Mouse (Mus musculus) Patski (cell line): ENCODE data around the gene Cemip. TPM values are rescaled to one million over a fixed set of nuclear protein-coding genes. Genes with fewer than 3 reads are reported as not detected.
"Not testable (repeated sequence)": the region's sequence is repeated elsewhere in the genome, so short reads cannot be mapped to it uniquely, and the experiment has no call there.

Experiments
- ATAC-seq: fragments of 100-300 bp; one replicate; pipeline ENCODE4 v1.8.0; 2021
- CTCF ChIA-PET: fragments of 350-600 bp; sonication (Branson Sonifier 250); formaldehyde crosslinking; loops from one replicate; lab custom pipeline; 2022; ENCODE audit warnings: inconsistent platforms; lab: Charles Lee
- POLR2A ChIA-PET: fragments of 350-600 bp; sonication (Branson Sonifier 250); formaldehyde crosslinking; loops from one replicate; lab custom pipeline; 2022; ENCODE audit warnings: antibody characterized with exemption, inconsistent platforms; lab: Charles Lee
- DNase-seq: peaks from one replicate; pipeline ENCODE4 v3.0.0-alpha.2; 2011; ENCODE audit warnings: low read depth, low spot score
- H3K27me3 ChIP-seq: fragments of 371-371 bp; one replicate; pipeline ENCODE4 v1.5.1; 2021
- CTCF ChIP-seq: fragments of 100-300 bp; IDR thresholded peaks from one replicate; pipeline ENCODE4 v1.5.1; 2021
- in situ Hi-C: fragments of 300-500 bp; cut with MboI; formaldehyde crosslinking; loops from 3 replicates; pipeline ENCODE4 v1.11.1; 2018; ENCODE audit warnings: low pct_unique_long_range_greater_than_20kb, mixed read lengths
- polyA plus RNA-seq: library from polyadenylated mRNA; unstranded; gene quantifications from one replicate; pipeline ENCODE4 v1.2.3, GENCODE M21; 2021

Gene Cemip
- polyA plus RNA-seq, 1 experiment from 2014 or later = 52.6 TPM

DNA sequence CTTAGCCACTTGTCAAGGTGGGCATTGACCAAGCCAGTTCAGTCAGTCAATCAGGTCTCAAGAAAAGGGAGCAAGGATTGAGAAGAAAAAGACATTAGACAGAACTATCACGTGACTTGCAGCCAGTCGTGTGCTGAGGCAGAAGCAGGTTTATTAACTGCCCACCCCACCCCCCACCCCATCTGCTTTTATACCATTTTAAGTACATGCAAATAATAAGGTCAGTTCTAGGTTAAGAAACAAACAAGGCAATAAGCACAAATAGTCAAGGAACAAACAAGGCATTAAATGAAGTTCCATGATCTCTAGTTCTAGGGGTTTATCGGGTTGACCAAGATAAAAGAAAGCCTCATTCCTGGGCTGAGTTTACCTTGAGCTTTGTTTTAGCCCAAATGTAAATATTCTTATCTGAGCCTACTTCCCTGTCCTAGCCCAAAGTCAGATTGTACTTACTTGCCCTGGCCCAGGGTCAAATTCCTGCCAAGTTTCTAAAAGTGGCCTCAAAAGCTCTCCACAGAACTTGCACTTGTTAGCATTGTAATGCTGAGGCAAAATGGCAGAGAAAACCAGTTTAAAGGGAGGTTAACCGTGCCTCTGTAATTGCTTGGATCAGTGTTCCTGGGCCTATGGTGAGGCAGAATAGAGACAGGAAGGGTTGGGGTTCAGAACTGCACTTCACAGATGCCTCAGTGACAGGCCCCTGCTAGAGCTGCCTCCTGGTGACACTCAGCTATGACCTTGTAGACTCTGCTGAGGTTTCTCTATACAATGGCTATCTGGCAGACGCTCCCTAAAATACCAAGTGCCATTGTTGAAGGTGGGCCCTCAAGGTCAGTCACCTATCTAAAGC lies 183.8 kb downstream of the Cemip start:
- TF ChIP-seq CTCF = no peak
- no peaks in the 10 kb centered on the region for H3K27me3 ChIP-seq
- DNase-seq (no peak), ATAC-seq (no peak)
- CTCF ChIA-PET = no interaction called here
- in situ Hi-C loops = loop anchor here (5.0 to 25.0 kb wide), 2 partner anchors 530 to 885 kb away; no protein-coding TSS in a partner anchor
- POLR2A ChIA-PET = no interaction called here

- ATAC-seq (no peak), DNase-seq (no peak)
- CTCF ChIA-PET = no interaction called here
- POLR2A ChIA-PET = interaction anchor here (0.7 to 1.4 kb wide), 2 partner anchors 142 to 374 kb away, joined by 3 read pairs; no protein-coding TSS in a partner anchor
- no peak for TF ChIP-seq CTCF
- H3K27me3 ChIP-seq = no peaks in the 10 kb centered on the region
- in situ Hi-C loops = loop anchor here (5.0 to 25.0 kb wide), 2 partner anchors 531 to 886 kb away; no protein-coding TSS in a partner anchor
These were observed 184.9 kb downstream of the Cemip start for GRCm38 (mm10) chr7:83901425-83901824.

DNA sequence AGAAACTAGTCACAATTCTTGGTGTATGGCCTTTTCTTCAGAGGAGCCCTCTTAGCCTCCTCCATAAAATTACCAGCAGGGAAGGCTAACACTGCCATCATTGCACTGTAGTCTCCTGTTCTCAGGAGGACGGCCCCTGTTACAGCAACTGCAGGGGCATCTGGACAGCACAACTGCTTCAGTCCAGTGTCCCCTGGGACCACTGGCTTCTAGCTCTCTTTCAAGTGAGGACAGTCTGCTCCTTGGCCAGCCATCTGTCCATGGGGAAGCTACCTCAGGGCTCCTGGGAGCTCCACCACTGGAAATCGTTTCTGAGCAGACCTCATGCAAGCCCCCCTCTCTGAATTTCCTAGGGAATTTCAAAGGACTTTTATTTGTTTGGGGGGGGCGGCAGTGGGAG lies 185.8 kb downstream of the Cemip start:
- in situ Hi-C loops = loop anchor here (5.0 to 25.0 kb wide), 2 partner anchors 532 to 887 kb away; no protein-coding TSS in a partner anchor
- no peak for TF ChIP-seq CTCF
- DNase-seq = no peak
- ChIA-PET POLR2A (interaction anchor here (0.7 to 1.4 kb wide), 2 partner anchors 177 to 375 kb away, joined by 3 read pairs; no protein-coding TSS in a partner anchor), CTCF (no interaction called here)
- no peak for ATAC-seq
- no peaks in the 10 kb centered on the region for H3K27me3 ChIP-seq

DNA sequence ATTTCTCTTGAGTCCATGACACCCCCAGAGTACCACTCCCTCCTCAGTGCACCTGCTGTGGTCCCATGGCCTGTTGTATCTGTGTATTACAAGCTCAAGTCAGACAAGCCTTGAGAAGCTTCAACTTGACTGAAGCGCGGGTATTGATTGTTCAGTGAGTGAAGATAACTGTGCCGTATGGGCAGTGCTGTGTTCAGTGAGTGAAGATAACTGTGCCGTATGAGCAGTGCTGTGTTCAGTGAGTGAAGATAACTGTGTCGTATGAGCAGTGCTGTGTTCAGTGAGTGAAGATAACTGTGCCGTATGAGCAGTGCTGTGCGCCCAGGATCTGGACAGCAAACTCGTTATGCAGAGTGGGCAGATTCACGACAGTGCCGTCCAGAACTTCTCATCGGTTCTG lies 188.0 kb downstream of the Cemip start:
- no peak for ATAC-seq
- no peak for TF ChIP-seq CTCF
- in situ Hi-C loops = no loop called here
- ChIA-PET POLR2A (no interaction called here), CTCF (no interaction called here)
- H3K27me3 ChIP-seq = no peaks in the 10 kb centered on the region
- no peak for DNase-seq

DNA sequence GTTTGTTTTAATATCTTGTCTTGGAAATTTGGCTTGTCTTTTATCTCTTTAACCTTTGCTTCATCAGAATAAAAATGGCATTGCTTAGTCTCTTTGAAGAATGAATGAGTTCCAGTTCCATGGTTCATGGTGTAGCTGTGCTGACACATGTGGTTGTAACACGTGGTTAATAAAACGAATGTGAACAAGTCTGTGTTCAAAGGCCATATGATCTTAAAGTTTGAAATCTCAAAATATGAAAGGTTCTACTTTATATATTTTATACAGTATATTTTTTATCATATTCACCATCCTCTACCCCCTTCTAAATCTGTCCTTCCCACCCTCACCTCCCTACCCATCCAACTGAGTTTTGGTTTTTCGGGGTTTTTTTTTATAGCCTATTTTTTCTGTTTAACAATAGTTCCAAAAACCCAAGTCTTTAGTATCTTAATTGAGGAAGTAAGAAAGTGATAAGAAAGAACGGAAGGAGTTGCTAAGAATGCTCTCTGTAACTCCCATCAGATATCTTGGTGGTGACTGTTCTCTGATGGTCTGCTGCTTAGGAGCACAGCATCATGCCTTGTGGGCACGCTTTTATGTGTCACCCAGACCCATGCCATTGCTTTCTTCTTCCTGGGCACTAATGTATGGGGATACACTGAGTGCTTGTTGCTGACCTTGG lies 190.1 kb downstream of the Cemip start:
- POLR2A ChIA-PET = no interaction called here
- ATAC-seq (no peak), DNase-seq (no peak)
- in situ Hi-C loops = no loop called here
- TF ChIP-seq CTCF = no peak
- CTCF ChIA-PET = no interaction called here
- no peaks in the 10 kb centered on the region for H3K27me3 ChIP-seq

- in situ Hi-C loops = no loop called here
- TF ChIP-seq CTCF = no peak
- ATAC-seq (no peak), DNase-seq (no peak)
- POLR2A ChIA-PET = no interaction called here
- no peaks in the 10 kb centered on the region for H3K27me3 ChIP-seq
- CTCF ChIA-PET = no interaction called here
These were observed 192.0 kb downstream of the Cemip start for GRCm38 (mm10) chr7:83894348-83894747.

- in situ Hi-C loops = no loop called here
- CTCF ChIA-PET = no interaction called here
These were observed 194.0 kb downstream of the Cemip start for GRCm38 (mm10) chr7:83892333-83892669.

GRCm38 (mm10) chr7:83891433-83892332 lies 194.6 kb downstream of the Cemip start:
- ChIA-PET CTCF (interaction anchor here (0.7 to 1.3 kb wide), 3 partner anchors 191 to 299 kb away, joined by 3 read pairs; no protein-coding TSS in a partner anchor), POLR2A (no interaction called here)
- no peaks in the 10 kb centered on the region for H3K27me3 ChIP-seq
- no peak for TF ChIP-seq CTCF
- in situ Hi-C loops = no loop called here
- ATAC-seq (peak; percentile 96), DNase-seq (peak; percentile 98)

More at GRCm38 (mm10) chr7:83892333-83892669, 194.0 kb downstream of the Cemip start:
- DNase-seq (no peak), ATAC-seq (no peak)
- no peaks in the 10 kb centered on the region for H3K27me3 ChIP-seq
- POLR2A ChIA-PET = no interaction called here
- no peak for TF ChIP-seq CTCF

DNA sequence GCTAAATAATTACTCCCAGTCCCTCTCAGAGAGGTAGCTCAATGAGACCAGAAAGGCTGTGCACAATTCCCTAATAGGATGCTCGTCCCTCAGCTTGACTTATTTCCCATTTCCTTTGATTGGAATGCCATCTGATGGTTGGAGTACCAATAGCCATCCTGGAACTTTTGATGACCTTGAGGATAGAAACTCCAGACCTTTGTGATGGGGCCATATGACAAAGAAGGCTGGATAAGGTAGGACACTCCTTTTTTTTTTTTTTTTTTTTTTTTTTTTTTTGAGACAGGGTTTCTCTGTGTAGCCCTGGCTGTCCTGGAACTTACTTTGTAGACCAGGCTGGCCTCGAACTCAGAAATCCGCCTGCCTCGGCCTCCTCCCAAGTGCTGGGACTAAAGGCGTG lies 196.4 kb downstream of the Cemip start:
- H3K27me3 ChIP-seq, ATAC-seq, CTCF ChIA-PET, DNase-seq: not testable (repeated sequence)
- POLR2A ChIA-PET = interaction anchor here (0.7 kb wide), 1 partner anchor 37 kb away, joined by 5 read pairs; no protein-coding TSS in a partner anchor
- in situ Hi-C loops = loop anchor here (10.0 kb wide), 2 partner anchors 215 to 325 kb away; no protein-coding TSS in a partner anchor

- ChIA-PET POLR2A (interaction anchor here (0.7 kb wide), 1 partner anchor 37 kb away, joined by 5 read pairs; no protein-coding TSS in a partner anchor), CTCF (no interaction called here)
- ATAC-seq = no peak
- H3K27me3 ChIP-seq = no peaks in the 10 kb centered on the region
- in situ Hi-C loops = loop anchor here (10.0 kb wide), 2 partner anchors 215 to 325 kb away; no protein-coding TSS in a partner anchor
- no peak for TF ChIP-seq CTCF
- no peak for DNase-seq
These were observed 196.9 kb downstream of the Cemip start for GRCm38 (mm10) chr7:83889383-83889782.
